Mouse (Mus musculus): Measurements from ENCODE around the gene Etnk2. TPM values are rescaled to one million over a fixed set of nuclear protein-coding genes. Genes with fewer than 3 reads are reported as not detected.

The Etnk2 gene
- polyA plus RNA-seq, 1 experiment from 2014 or later, result 3.7 TPM

DNA sequence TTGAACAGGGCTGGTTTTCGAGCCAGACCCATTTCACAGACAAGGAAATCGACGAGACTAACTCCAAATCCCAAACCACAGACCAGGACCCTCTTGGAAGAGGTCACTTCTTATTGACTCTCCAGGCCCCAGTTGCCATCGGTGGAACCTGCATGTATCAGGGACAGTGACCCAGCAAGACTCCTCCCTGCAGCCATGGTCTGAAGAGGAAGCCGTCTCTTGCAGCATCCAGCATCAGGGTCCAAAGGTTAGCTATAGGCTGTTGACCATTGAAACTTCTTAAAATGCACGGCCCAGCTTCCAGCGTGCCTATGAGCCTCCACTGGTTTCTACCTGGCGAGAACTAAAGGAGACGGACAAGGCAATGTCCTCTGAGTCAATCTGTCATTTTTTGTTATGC, 46.4 kb downstream of the Etnk2 start:
- DNase-seq (ENCODE audit: low spot score) (no peak), ATAC-seq (replicated peaks; ENCODE audit: low FRiP score, low TSS enrichment, low read depth) (no peak)
- Histone ChIP-seq H3K9me3 (ENCODE audit: control insufficient read depth, low read length) (no peaks in the 10 kb centered on the region), H3K4me2 (ENCODE audit: low read length) (no peak overlapping the region), H3K27ac (ENCODE audit: low read depth) (no peak overlapping the region), H3K9ac (ENCODE audit: low read length) (no peak overlapping the region), H3K27me3 (replicated peaks; ENCODE audit: control insufficient read depth, insufficient read depth, low read length) (no peaks in the 10 kb centered on the region), H3K4me3 (ENCODE audit: low read depth, low read length) (no peak overlapping the region), H3K4me1 (replicated peaks; ENCODE audit: control insufficient read depth, insufficient read depth, low read length) (peaks cover 46% of the 10 kb centered on the region), H3K36me3 (ENCODE audit: control insufficient read depth, insufficient read depth, low read length) (no peaks in the 10 kb centered on the region)
- 54% methylated on average over 9 of the region's 9 CpGs for WGBS

- Histone ChIP-seq H3K27me3 (replicated peaks; ENCODE audit: control insufficient read depth, insufficient read depth, low read length) (no peaks in the 10 kb centered on the region), H3K4me3 (ENCODE audit: low read depth, low read length) (no peak overlapping the region), H3K4me1 (replicated peaks; ENCODE audit: control insufficient read depth, insufficient read depth, low read length) (peaks cover 54% of the 10 kb centered on the region), H3K4me2 (ENCODE audit: low read length) (no peak overlapping the region), H3K9me3 (ENCODE audit: control insufficient read depth, low read length) (no peaks in the 10 kb centered on the region), H3K9ac (ENCODE audit: low read length) (no peak overlapping the region), H3K36me3 (ENCODE audit: control insufficient read depth, insufficient read depth, low read length) (no peaks in the 10 kb centered on the region), H3K27ac (ENCODE audit: low read depth) (no peak overlapping the region)
- DNase-seq (ENCODE audit: low spot score) (no peak), ATAC-seq (replicated peaks; ENCODE audit: low FRiP score, low TSS enrichment, low read depth) (no peak)
- 80% methylated on average over 8 of the region's 8 CpGs for WGBS
Measured at GRCm38 (mm10) chr1:133411506-133412147, 48.3 kb downstream of the Etnk2 start.

GRCm38 (mm10) chr1:133412941-133413340, 49.6 kb downstream of the Etnk2 start:
- no peaks in the 10 kb centered on the region for H3K27me3 ChIP-seq (replicated peaks; ENCODE audit: control insufficient read depth, insufficient read depth, low read length)
- H3K4me2 ChIP-seq (ENCODE audit: low read length), result peak overlapping the region; percentile 22; the same call in 1 of the 2 replicates
- peaks cover 58% of the 10 kb centered on the region for H3K4me1 ChIP-seq (replicated peaks; ENCODE audit: control insufficient read depth, insufficient read depth, low read length)
- peak; percentile 22; the same call in 1 of the 2 replicates for ATAC-seq (replicated peaks; ENCODE audit: low FRiP score, low TSS enrichment, low read depth)
- no peaks in the 10 kb centered on the region for H3K9me3 ChIP-seq (ENCODE audit: control insufficient read depth, low read length)
- 32% methylated on average over 9 of the region's 9 CpGs for WGBS
- no peak overlapping the region for H3K9ac ChIP-seq (ENCODE audit: low read length)
- no peak for DNase-seq (ENCODE audit: low spot score)
- peak overlapping the region; percentile 24 for H3K27ac ChIP-seq (ENCODE audit: low read depth)
- H3K4me3 ChIP-seq (ENCODE audit: low read depth, low read length), result no peak overlapping the region
- H3K36me3 ChIP-seq (ENCODE audit: control insufficient read depth, insufficient read depth, low read length), result no peaks in the 10 kb centered on the region

DNA sequence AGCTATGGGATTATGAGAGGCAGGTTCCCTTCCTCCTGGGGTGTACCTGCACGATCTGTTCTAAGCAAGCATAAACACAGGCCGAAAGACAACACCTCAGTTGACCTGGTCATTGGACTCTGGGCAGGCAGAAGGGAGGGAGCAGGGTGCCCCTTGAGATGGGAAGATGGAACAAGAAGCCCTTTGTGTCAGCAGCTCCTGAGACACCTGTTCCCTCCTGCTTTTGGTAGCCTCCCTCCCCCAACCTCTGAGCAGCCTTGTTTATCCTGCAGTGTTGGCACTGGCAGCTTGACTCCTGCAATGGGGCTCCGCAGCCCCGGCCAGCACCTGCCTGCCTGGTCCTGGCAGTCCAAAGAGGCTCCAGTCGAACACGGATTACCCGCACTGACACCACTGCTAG, 51.7 kb downstream of the Etnk2 start:
- DNase-seq (ENCODE audit: low spot score) (no peak), ATAC-seq (replicated peaks; ENCODE audit: low FRiP score, low TSS enrichment, low read depth) (no peak)
- H3K27ac ChIP-seq (ENCODE audit: low read depth), result no peak overlapping the region
- no peak overlapping the region for H3K4me2 ChIP-seq (ENCODE audit: low read length)
- H3K4me3 ChIP-seq (ENCODE audit: low read depth, low read length), result no peak overlapping the region
- WGBS, result 55% methylated on average over 7 of the region's 7 CpGs
- H3K36me3 ChIP-seq (ENCODE audit: control insufficient read depth, insufficient read depth, low read length), result no peaks in the 10 kb centered on the region
- no peaks in the 10 kb centered on the region for H3K27me3 ChIP-seq (replicated peaks; ENCODE audit: control insufficient read depth, insufficient read depth, low read length)
- peaks cover 63% of the 10 kb centered on the region for H3K4me1 ChIP-seq (replicated peaks; ENCODE audit: control insufficient read depth, insufficient read depth, low read length)
- H3K9ac ChIP-seq (ENCODE audit: low read length), result no peak overlapping the region
- no peaks in the 10 kb centered on the region for H3K9me3 ChIP-seq (ENCODE audit: control insufficient read depth, low read length)

GRCm38 (mm10) chr1:133415505-133415904, 52.1 kb downstream of the Etnk2 start:
- Histone ChIP-seq H3K9me3 (ENCODE audit: control insufficient read depth, low read length) (no peaks in the 10 kb centered on the region), H3K9ac (ENCODE audit: low read length) (no peak overlapping the region), H3K27ac (ENCODE audit: low read depth) (no peak overlapping the region), H3K4me3 (ENCODE audit: low read depth, low read length) (no peak overlapping the region), H3K4me1 (replicated peaks; ENCODE audit: control insufficient read depth, insufficient read depth, low read length) (peaks cover 59% of the 10 kb centered on the region), H3K4me2 (ENCODE audit: low read length) (no peak overlapping the region), H3K27me3 (replicated peaks; ENCODE audit: control insufficient read depth, insufficient read depth, low read length) (no peaks in the 10 kb centered on the region), H3K36me3 (ENCODE audit: control insufficient read depth, insufficient read depth, low read length) (no peaks in the 10 kb centered on the region)
- ATAC-seq (replicated peaks; ENCODE audit: low FRiP score, low TSS enrichment, low read depth) (no peak), DNase-seq (ENCODE audit: low spot score) (no peak)
- WGBS, result 72% methylated on average over 6 of the region's 6 CpGs

DNA sequence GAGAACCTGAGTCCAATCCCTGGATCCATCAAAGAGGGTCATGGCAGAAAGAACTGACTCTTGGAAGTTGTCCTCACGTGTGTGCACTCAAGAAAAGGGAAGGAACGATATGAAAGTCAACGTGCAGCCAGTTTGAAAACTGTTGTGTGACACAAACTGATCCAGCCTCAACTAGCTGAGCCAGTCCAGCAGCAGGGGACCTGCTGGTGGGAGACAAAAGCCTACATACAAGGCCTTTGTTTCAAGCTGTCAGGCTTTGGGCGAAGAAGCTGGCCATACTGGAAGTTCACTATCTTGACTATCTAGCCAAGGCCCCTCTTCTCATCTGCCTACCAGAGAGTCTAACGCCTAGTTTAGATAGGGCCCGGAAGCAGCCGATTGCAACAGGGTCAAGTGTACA, 53.1 kb downstream of the Etnk2 start:
- H3K27me3 ChIP-seq (replicated peaks; ENCODE audit: control insufficient read depth, insufficient read depth, low read length), result no peaks in the 10 kb centered on the region
- H3K4me1 ChIP-seq (replicated peaks; ENCODE audit: control insufficient read depth, insufficient read depth, low read length), result peaks cover 68% of the 10 kb centered on the region
- 87% methylated on average over 7 of the region's 7 CpGs for WGBS
- DNase-seq (ENCODE audit: low spot score), result no peak
- H3K9ac ChIP-seq (ENCODE audit: low read length), result no peak overlapping the region
- no peak overlapping the region for H3K4me2 ChIP-seq (ENCODE audit: low read length)
- no peak for ATAC-seq (replicated peaks; ENCODE audit: low FRiP score, low TSS enrichment, low read depth)
- H3K27ac ChIP-seq (ENCODE audit: low read depth), result no peak overlapping the region
- H3K4me3 ChIP-seq (ENCODE audit: low read depth, low read length), result no peak overlapping the region
- no peaks in the 10 kb centered on the region for H3K36me3 ChIP-seq (ENCODE audit: control insufficient read depth, insufficient read depth, low read length)
- H3K9me3 ChIP-seq (ENCODE audit: control insufficient read depth, low read length), result no peaks in the 10 kb centered on the region

- Histone ChIP-seq H3K4me2 (ENCODE audit: low read length) (no peak overlapping the region), H3K36me3 (ENCODE audit: control insufficient read depth, insufficient read depth, low read length) (no peaks in the 10 kb centered on the region), H3K27ac (ENCODE audit: low read depth) (peak overlapping the region; percentile 3; the same call in 1 of the 2 replicates), H3K9me3 (ENCODE audit: control insufficient read depth, low read length) (no peaks in the 10 kb centered on the region), H3K4me3 (ENCODE audit: low read depth, low read length) (no peak overlapping the region), H3K27me3 (replicated peaks; ENCODE audit: control insufficient read depth, insufficient read depth, low read length) (no peaks in the 10 kb centered on the region), H3K9ac (ENCODE audit: low read length) (no peak overlapping the region), H3K4me1 (replicated peaks; ENCODE audit: control insufficient read depth, insufficient read depth, low read length) (peaks cover 71% of the 10 kb centered on the region)
- DNase-seq (ENCODE audit: low spot score), result no peak
- ATAC-seq (replicated peaks; ENCODE audit: low FRiP score, low TSS enrichment, low read depth), result no peak
- WGBS, result 59% methylated on average over 3 of the region's 3 CpGs
Measured at GRCm38 (mm10) chr1:133417113-133417512, 53.7 kb downstream of the Etnk2 start.

DNA sequence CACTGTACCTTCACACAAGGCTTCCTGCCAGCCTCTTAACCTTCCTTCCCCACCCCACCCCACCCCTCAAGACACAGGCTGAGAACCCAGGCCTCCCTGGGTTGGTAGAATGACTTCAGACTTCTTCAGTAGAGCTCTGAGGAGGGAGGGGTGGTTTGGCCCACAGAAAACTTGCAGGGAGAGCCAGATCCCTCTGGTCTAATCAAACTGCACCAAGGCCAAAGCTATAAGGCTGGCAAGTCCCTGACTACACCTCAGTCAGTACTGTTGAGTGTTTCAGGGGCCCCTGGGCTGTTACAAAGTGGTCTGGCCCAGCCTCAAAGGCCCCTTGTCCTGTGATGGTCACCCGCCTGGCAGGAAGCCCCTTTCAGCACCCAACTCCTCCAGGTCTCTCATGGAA, 54.2 kb downstream of the Etnk2 start:
- ATAC-seq (replicated peaks; ENCODE audit: low FRiP score, low TSS enrichment, low read depth), result no peak
- Histone ChIP-seq H3K27me3 (replicated peaks; ENCODE audit: control insufficient read depth, insufficient read depth, low read length) (no peaks in the 10 kb centered on the region), H3K36me3 (ENCODE audit: control insufficient read depth, insufficient read depth, low read length) (no peaks in the 10 kb centered on the region), H3K4me2 (ENCODE audit: low read length) (peak overlapping the region; percentile 56), H3K27ac (ENCODE audit: low read depth) (peak overlapping the region; percentile 52), H3K9ac (ENCODE audit: low read length) (no peak overlapping the region), H3K4me1 (replicated peaks; ENCODE audit: control insufficient read depth, insufficient read depth, low read length) (peaks cover 68% of the 10 kb centered on the region), H3K9me3 (ENCODE audit: control insufficient read depth, low read length) (no peaks in the 10 kb centered on the region), H3K4me3 (ENCODE audit: low read depth, low read length) (peak overlapping the region; percentile 30; the same call in 1 of the 2 replicates)
- WGBS, result 68% methylated on average over 1 of the region's 1 CpGs
- DNase-seq (ENCODE audit: low spot score), result peak; percentile 72

GRCm38 (mm10) chr1:133418164-133418800, 54.9 kb downstream of the Etnk2 start:
- peaks cover 61% of the 10 kb centered on the region for H3K4me1 ChIP-seq (replicated peaks; ENCODE audit: control insufficient read depth, insufficient read depth, low read length)
- H3K36me3 ChIP-seq (ENCODE audit: control insufficient read depth, insufficient read depth, low read length), result no peaks in the 10 kb centered on the region
- no peaks in the 10 kb centered on the region for H3K9me3 ChIP-seq (ENCODE audit: control insufficient read depth, low read length)
- WGBS, result 7% methylated on average over 25 of the region's 28 CpGs
- H3K27ac ChIP-seq (ENCODE audit: low read depth), result peak overlapping the region; percentile 52
- peak overlapping the region; percentile 45 for H3K9ac ChIP-seq (ENCODE audit: low read length)
- DNase-seq (ENCODE audit: low spot score), result peak; percentile 82
- H3K4me3 ChIP-seq (ENCODE audit: low read depth, low read length), result peak overlapping the region; percentile 30
- H3K27me3 ChIP-seq (replicated peaks; ENCODE audit: control insufficient read depth, insufficient read depth, low read length), result no peaks in the 10 kb centered on the region
- peak; percentile 65 for ATAC-seq (replicated peaks; ENCODE audit: low FRiP score, low TSS enrichment, low read depth)
- H3K4me2 ChIP-seq (ENCODE audit: low read length), result peak overlapping the region; percentile 56

Measured in intestine, embryonic 14.5 days (tissue).